24 mouse cellular contexts compared by ENCODE assay signal in the genomic region with DNA sequence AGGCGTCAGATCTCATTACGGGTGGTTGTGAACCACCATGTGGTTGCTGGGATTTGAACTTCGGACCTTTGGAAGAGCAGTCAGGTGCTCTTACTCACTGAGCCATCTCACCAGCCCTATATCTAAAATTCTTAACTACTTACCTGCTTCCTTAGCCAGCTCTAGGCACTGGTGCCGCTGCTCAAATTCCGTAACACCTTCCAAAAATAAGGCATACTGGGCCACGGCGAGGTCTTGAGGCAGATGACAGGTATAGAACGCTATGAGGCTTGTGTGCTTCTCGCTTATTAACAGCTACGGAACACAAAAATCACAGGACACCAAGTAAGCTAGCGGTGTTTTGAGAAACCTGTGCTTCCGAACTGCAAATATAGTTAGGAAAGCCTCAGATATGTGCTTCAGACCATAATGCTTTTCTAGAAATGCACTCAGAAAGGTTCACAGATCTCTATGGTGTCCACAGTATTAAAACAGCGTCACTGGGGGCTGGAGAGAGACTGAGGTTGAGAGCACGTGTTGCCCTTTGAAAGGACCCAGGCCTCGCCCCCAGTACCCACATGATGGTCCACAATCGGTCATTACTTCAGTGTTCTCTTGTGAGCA. TPM values are rescaled to one million over a fixed set of nuclear protein-coding genes. Genes with fewer than 3 reads are reported as not detected.
DNase-seq lines count a peak whose midpoint lies in the region; ATAC-seq and TF ChIP-seq lines count a peak whose summit lies in the region.
"Had no signal": no experiment of that assay in that cellular context is flagged by ENCODE, and none has a peak within 500 bp of the region (broad histone marks: within the 10 kb centered on the region; RNA-seq: fewer than 3 reads in every experiment).

No protein-coding gene starts in this region.

- H3K27me3 ChIP-seq in heart, adult 2 months (ENCODE audit: control insufficient read depth, insufficient read depth, low read length): no peaks in the 10 kb centered on the region
- no peaks in the 10 kb centered on the region for H3K27me3 ChIP-seq in midbrain, embryonic 11.5 days (ENCODE audit: control insufficient read depth, insufficient read depth, low read length)
- no peaks in the 10 kb centered on the region for H3K27me3 ChIP-seq in midbrain, embryonic 15.5 days (replicated peaks)
- H3K27me3 ChIP-seq: CH12.LX, Patski had no signal

- WGBS in heart, adult 2 months: 95% methylated on average over 16 of the region's 16 CpGs
- WGBS in midbrain, embryonic 11.5 days: 97% methylated on average over 16 of the region's 16 CpGs
- WGBS in midbrain, embryonic 15.5 days: 95% methylated on average over 16 of the region's 16 CpGs

- H3K4me1 ChIP-seq in heart, adult 2 months (ENCODE audit: control insufficient read depth, insufficient read depth, low read length): no peaks in the 10 kb centered on the region
- no peaks in the 10 kb centered on the region for H3K4me1 ChIP-seq in midbrain, embryonic 11.5 days (ENCODE audit: control insufficient read depth, insufficient read depth, low read length)
- H3K4me1 ChIP-seq in midbrain, embryonic 15.5 days: no peaks in the 10 kb centered on the region

- ATAC-seq in midbrain, embryonic 11.5 days (ENCODE audit: low FRiP score): no peak
- ATAC-seq in midbrain, embryonic 15.5 days (replicated peaks): no peak
- ATAC-seq: activated CD4-positive, CD25-positive, alpha-beta regulatory T cell, adult 4 months; CD4-positive, CD25-positive, alpha-beta regulatory T cell, adult 4 months; Patski had no signal

- no peak for TF ChIP-seq POLR2A in heart, adult 2 months (IDR thresholded peaks at IDR 0.05; ENCODE audit: insufficient read depth, low read depth, low read length)

- no peak overlapping the region for H3K9ac ChIP-seq in heart, adult 2 months (ENCODE audit: low read depth, low read length)
- H3K9ac ChIP-seq in midbrain, embryonic 11.5 days (ENCODE audit: low read length): no peak overlapping the region
- no peak overlapping the region for H3K9ac ChIP-seq in midbrain, embryonic 15.5 days

- H3K4me2 ChIP-seq in midbrain, embryonic 11.5 days: no peak overlapping the region
- H3K4me2 ChIP-seq in midbrain, embryonic 15.5 days: no peak overlapping the region

- DNase-seq in heart, adult 11 months: peak; percentile 85
- DNase-seq in heart, adult 2 months: no peak
- DNase-seq in midbrain, embryonic 11.5 days (ENCODE audit: low spot score, missing footprints): peak; percentile 61
- DNase-seq in 3T3-L1 (ENCODE audit: low read depth, low spot score) (peak; percentile 94), adipocyte (ENCODE audit: low spot score) (peak; percentile 97)
- no peak for DNase-seq in spleen, postnatal 4 days (ENCODE audit: low spot score in 2 of 2)
- DNase-seq in left cerebral cortex, adult 2 months (ENCODE audit: extremely low spot score in 1 of 2, low spot score in 2 of 2): no peak
- DNase-seq: adrenal gland, adult 2 months; adrenal gland, adult 8-10 months; adrenal gland, postnatal 10 days; adrenal gland, postnatal 14 days; adrenal gland, postnatal 25 days; adrenal gland, postnatal 36 days; B cell, adult 2 months; cerebellum, adult 11 months; cerebellum, adult 11-12 months; cerebellum, adult 18-20 months; cerebellum, adult 2 months had no signal

- no peaks in the 10 kb centered on the region for H3K9me3 ChIP-seq in midbrain, embryonic 11.5 days (ENCODE audit: control insufficient read depth, low read length)
- no peaks in the 10 kb centered on the region for H3K9me3 ChIP-seq in midbrain, embryonic 15.5 days
- H3K9me3 ChIP-seq: G1E had no signal

- intact Hi-C loops in heart, adult 2 months (cut with DNase I): no loop called here
- intact Hi-C loops in left cerebral cortex, adult 2 months (cut with DNase I): no loop called here

- no peak for TF ChIP-seq EP300 in heart, adult 2 months (IDR thresholded peaks at IDR 0.05; ENCODE audit: insufficient read depth, low read depth, low read length)

- H3K79me2 ChIP-seq in heart, adult 2 months (replicated peaks; ENCODE audit: control insufficient read depth, insufficient read depth, low read length): no peaks in the 10 kb centered on the region

- no peak for TF ChIP-seq CTCF in heart, adult 2 months (IDR thresholded peaks at IDR 0.05)
- TF ChIP-seq CTCF in left cerebral cortex, adult 2 months (IDR thresholded peaks at IDR 0.05): no peak

- H3K27ac ChIP-seq in heart, adult 2 months: no peak overlapping the region
- H3K27ac ChIP-seq in midbrain, embryonic 11.5 days (ENCODE audit: low read depth, low read length): no peak overlapping the region
- no peak overlapping the region for H3K27ac ChIP-seq in midbrain, embryonic 15.5 days
- H3K27ac ChIP-seq in left cerebral cortex, adult 2 months: no peak overlapping the region

- no peaks in the 10 kb centered on the region for H3K36me3 ChIP-seq in heart, adult 2 months (ENCODE audit: control insufficient read depth, insufficient read depth, low read length)
- peaks cover 38% of the 10 kb centered on the region for H3K36me3 ChIP-seq in midbrain, embryonic 11.5 days (ENCODE audit: control insufficient read depth, insufficient read depth, low read length)
- peaks cover 35% of the 10 kb centered on the region; the same call in 1 of the 2 replicates for H3K36me3 ChIP-seq in midbrain, embryonic 15.5 days (replicated peaks)

- no peak overlapping the region for H3K4me3 ChIP-seq in heart, adult 2 months
- no peak overlapping the region for H3K4me3 ChIP-seq in midbrain, embryonic 11.5 days (ENCODE audit: low read depth, low read length)
- H3K4me3 ChIP-seq in midbrain, embryonic 15.5 days: no peak overlapping the region
- no peak overlapping the region for H3K4me3 ChIP-seq in left cerebral cortex, adult 2 months

RNA-seq across cellular contexts. Expression of gene Slc35e3, which starts 17.5 kb away (rescaled TPM):
- total RNA-seq in heart, adult 2 months (2021): 1 to 10 TPM; 7.4 to 8.0 TPM
- polyA plus RNA-seq in heart, adult 2 months (2012; rRNA removed): 5.7 and 9.2 TPM in 2 replicates
- 21.4 TPM in 2 replicates for polyA plus RNA-seq in midbrain, embryonic 11.5 days (2014; fragmentation: Nextera tagmentation; extraction: Ambion mirVana)
- 34.4 and 37.1 TPM in 2 replicates for polyA plus RNA-seq in midbrain, embryonic 15.5 days (2015; fragmentation: Nextera tagmentation; extraction: Ambion mirVana)
- total RNA-seq in left cerebral cortex, adult 2 months (2021): 10 to 100 TPM; 27.7 to 28.8 TPM

RNA-seq across cellular contexts. Expression of gene Nup107, which starts 28.8 kb away (rescaled TPM):
- 1 to 10 TPM; 7.0 to 8.6 TPM for total RNA-seq in heart, adult 2 months (2021)
- polyA plus RNA-seq in heart, adult 2 months (2012; rRNA removed): 4.9 and 6.7 TPM in 2 replicates
- polyA plus RNA-seq in midbrain, embryonic 11.5 days (2014; fragmentation: Nextera tagmentation; extraction: Ambion mirVana): 95.1 and 99.0 TPM in 2 replicates
- polyA plus RNA-seq in midbrain, embryonic 15.5 days (2015; fragmentation: Nextera tagmentation; extraction: Ambion mirVana): 33.7 and 34.7 TPM in 2 replicates
- 10 to 100 TPM; 13.4 to 15.9 TPM for total RNA-seq in left cerebral cortex, adult 2 months (2021)

RNA-seq across cellular contexts. Expression of gene Mdm2, which starts 53.1 kb away (rescaled TPM):
- 10 to 100 TPM; 50.1 to 51.8 TPM for total RNA-seq in heart, adult 2 months (2021)
- 24.5 and 36.2 TPM in 2 replicates for polyA plus RNA-seq in heart, adult 2 months (2012; rRNA removed)
- polyA plus RNA-seq in midbrain, embryonic 11.5 days (2014; fragmentation: Nextera tagmentation; extraction: Ambion mirVana): 67.5 and 74.3 TPM in 2 replicates
- polyA plus RNA-seq in midbrain, embryonic 15.5 days (2015; fragmentation: Nextera tagmentation; extraction: Ambion mirVana): 49.8 and 58.2 TPM in 2 replicates
- 10 to 100 TPM; 58.7 to 65.5 TPM for total RNA-seq in left cerebral cortex, adult 2 months (2021)

Comparison
In these comparisons a context has a peak if more than half of its experiments do, and no peak if none do; other contexts are left out.
1. DNase-seq: peak in heart, adult 11 months (single experiment), midbrain, embryonic 11.5 days (single experiment), 3T3-L1 (single experiment) and adipocyte (single experiment); none in heart, adult 2 months (0 of 2), spleen, postnatal 4 days (0 of 2) and left cerebral cortex, adult 2 months (0 of 2).